Mouse (Mus musculus): ENCODE data around the gene Gcnt4.

GRCm38 (mm10) chr13:96884534-96884933, 40.0 kb upstream of the Gcnt4 start:
- TF ChIP-seq CTCF (IDR thresholded peaks at IDR 0.05; ENCODE audit: insufficient read depth, low read depth, low read length) = no peak
- no peak for TF ChIP-seq POLR2A (IDR thresholded peaks at IDR 0.05; ENCODE audit: insufficient read depth, low read depth, low read length)
